Mouse (Mus musculus) limb, embryonic 14.5 days (tissue): Measurements from ENCODE around the gene Zfp326. TPM values are rescaled to one million over a fixed set of nuclear protein-coding genes. Genes with fewer than 3 reads are reported as not detected.
A peak's percentile ranks its signal among the peaks of the same experiment; 100 is the strongest.

Source experiments
- ATAC-seq: fragments of 200-750 bp; cut with Nextera tagmentation; 2 replicates; pipeline ENCODE4 v1.8.0; 2017; ENCODE audit warnings: low read depth, moderate number of reproducible peaks, moderate TSS enrichment; ENCODE audit not compliant: low FRiP score
- DNase-seq: peaks from one replicate; pipeline ENCODE4 v3.0.0-alpha.2; 2015; ENCODE audit warnings: low spot score
- H3K27ac ChIP-seq: fragments of 300-500 bp; sonication (generic); replicated peaks from 2 replicates; pipeline ENCODE4 v1.5.1; 2014; ENCODE audit warnings: low read depth, mild to moderate bottlenecking, low read length, moderate library complexity, mixed read lengths
- H3K27me3 ChIP-seq: fragments of 300-500 bp; sonication (generic); 2 replicates; pipeline ENCODE4 v1.6.1; 2014; ENCODE audit warnings: low read length, mixed read lengths; ENCODE audit not compliant: control insufficient read depth, insufficient read depth
- H3K36me3 ChIP-seq: fragments of 300-500 bp; sonication (generic); 2 replicates; pipeline ENCODE4 v1.6.1; 2014; ENCODE audit warnings: mild to moderate bottlenecking, low read length, moderate library complexity, mixed read lengths; ENCODE audit not compliant: control insufficient read depth, insufficient read depth
- H3K4me1 ChIP-seq: fragments of 300-500 bp; sonication (generic); 2 replicates; pipeline ENCODE4 v1.6.1; 2014; ENCODE audit warnings: antibody characterized with exemption, low read length, mixed read lengths; ENCODE audit not compliant: control insufficient read depth, insufficient read depth
- H3K4me2 ChIP-seq: fragments of 300-500 bp; sonication (generic); replicated peaks from 2 replicates; pipeline ENCODE4 v1.6.1; 2014; ENCODE audit warnings: low read depth, mild to moderate bottlenecking, low read length, moderate library complexity; ENCODE audit not compliant: severe bottlenecking
- H3K4me3 ChIP-seq: fragments of 300-500 bp; sonication (generic); replicated peaks from 2 replicates; pipeline ENCODE4 v1.5.1; 2014; ENCODE audit warnings: low read length
- H3K9ac ChIP-seq: fragments of 300-500 bp; sonication (generic); 2 replicates; pipeline ENCODE4 v1.6.1; 2014; ENCODE audit warnings: mild to moderate bottlenecking, low read depth, low read length, moderate library complexity; ENCODE audit not compliant: severe bottlenecking
- H3K9me3 ChIP-seq: fragments of 300-500 bp; sonication (generic); 2 replicates; pipeline ENCODE4 v1.6.1; 2016; ENCODE audit warnings: low read length; ENCODE audit not compliant: control insufficient read depth
- POLR2A ChIP-seq: fragments of 200-500 bp; IDR thresholded peaks from 2 replicates; pipeline ENCODE4 v1.8.0; 2012; ENCODE audit warnings: inconsistent platforms, mild to moderate bottlenecking, moderate library complexity, borderline replicate concordance; ENCODE audit not compliant: insufficient read depth, insufficient read length; ENCODE audit errors: extremely low read depth
- WGBS: fragments of 180-500 bp; shearing (Covaris S2); extraction: QIAGEN DNeasy Blood & Tissue Kit; methylation state at CpG from one replicate; pipeline ENCODE4 v1.1.7; 2014; 5-methylcytosine and 5-hydroxymethylcytosine counted together
- polyA plus RNA-seq, 2 experiments: library from polyadenylated mRNA; depleted of rRNA in 1 of 2; stranded (reverse) in 1 of 2; unstranded in 1 of 2; fragments of >200 nt; fragmentation: Nextera tagmentation in 1 of 2; extraction: Ambion mirVana in 1 of 2; gene quantifications; 2 replicates each; pipeline versions ENCODE4 v1.2.1 to v1.2.3; 2012 to 2014

Gene Zfp326
- polyA plus RNA-seq (2012; rRNA removed) (39.9 and 56.5 TPM in 2 replicates), polyA plus RNA-seq (2014; fragmentation: Nextera tagmentation; extraction: Ambion mirVana) (32.5 and 39.4 TPM in 2 replicates)

GRCm38 (mm10) chr5:105876068-105876924, at the start of gene Zfp326:
Gene Zfp326 (plus strand): TSS chr5:105876565.
- H3K27me3 ChIP-seq = no peaks in the 10 kb centered on the region
- peak within 1 kb of the TSS; percentile 90 for H3K27ac ChIP-seq
- no peaks in the 10 kb centered on the region for H3K9me3 ChIP-seq
- H3K4me3 ChIP-seq = peak within 1 kb of the TSS; percentile 97
- peak; percentile 58; the same call in 1 of the 2 replicates for TF ChIP-seq POLR2A
- H3K4me1 ChIP-seq = peaks cover 16% of the 10 kb centered on the region
- H3K9ac ChIP-seq = peak within 1 kb of the TSS; percentile 100
- peaks cover 11% of the 10 kb centered on the region; the same call in 1 of the 2 replicates for H3K36me3 ChIP-seq
- H3K4me2 ChIP-seq = peak within 1 kb of the TSS; percentile 59
- DNase-seq = peak; percentile 90
- ATAC-seq = peak; percentile 96
- WGBS = under 1% methylated on average over 50 of the region's 83 CpGs

- Histone ChIP-seq H3K9me3 (no peaks in the 10 kb centered on the region), H3K27ac (no peak overlapping the region), H3K4me3 (no peak overlapping the region), H3K36me3 (no peaks in the 10 kb centered on the region), H3K27me3 (no peaks in the 10 kb centered on the region), H3K4me2 (no peak overlapping the region), H3K9ac (no peak overlapping the region), H3K4me1 (peaks cover 16% of the 10 kb centered on the region)
- TF ChIP-seq POLR2A = no peak
- ATAC-seq (no peak), DNase-seq (no peak)
- 54% methylated on average over 5 of the region's 5 CpGs for WGBS
Observed at GRCm38 (mm10) chr5:105826916-105827510, 49.4 kb upstream of the Zfp326 start.

GRCm38 (mm10) chr5:105828050-105828449, 48.3 kb upstream of the Zfp326 start:
- Histone ChIP-seq H3K27ac (no peak overlapping the region), H3K36me3 (no peaks in the 10 kb centered on the region), H3K9ac (no peak overlapping the region), H3K9me3 (no peaks in the 10 kb centered on the region), H3K4me3 (no peak overlapping the region), H3K4me2 (no peak overlapping the region), H3K4me1 (peaks cover 10% of the 10 kb centered on the region), H3K27me3 (no peaks in the 10 kb centered on the region)
- 95% methylated on average over 3 of the region's 3 CpGs for WGBS
- TF ChIP-seq POLR2A = no peak
- DNase-seq = no peak
- no peak for ATAC-seq

- Histone ChIP-seq H3K9ac (no peak overlapping the region), H3K4me3 (no peak overlapping the region), H3K4me1 (peaks cover 7% of the 10 kb centered on the region; the same call in 1 of the 2 replicates), H3K9me3 (no peaks in the 10 kb centered on the region), H3K36me3 (no peaks in the 10 kb centered on the region), H3K27me3 (no peaks in the 10 kb centered on the region), H3K27ac (0 out of 2 replicates have a peak overlapping the region, but pooled peaks have one; percentile 28), H3K4me2 (no peak overlapping the region)
- 17% methylated on average over 7 of the region's 7 CpGs for WGBS
- TF ChIP-seq POLR2A = no peak
- ATAC-seq (peak; percentile 34; the same call in 1 of the 2 replicates), DNase-seq (no peak)
Observed at GRCm38 (mm10) chr5:105829008-105829586, 47.3 kb upstream of the Zfp326 start.

- peak; percentile 49 for DNase-seq
- Histone ChIP-seq H3K9me3 (no peaks in the 10 kb centered on the region), H3K36me3 (no peaks in the 10 kb centered on the region), H3K4me2 (no peak overlapping the region), H3K4me1 (peaks cover 7% of the 10 kb centered on the region; the same call in 1 of the 2 replicates), H3K4me3 (no peak overlapping the region), H3K9ac (no peak overlapping the region), H3K27ac (no peak overlapping the region), H3K27me3 (no peaks in the 10 kb centered on the region)
- 63% methylated on average over 7 of the region's 7 CpGs for WGBS
- TF ChIP-seq POLR2A = no peak
- no peak for ATAC-seq
Observed at GRCm38 (mm10) chr5:105832140-105832539, 44.2 kb upstream of the Zfp326 start.
